Mouse (Mus musculus): Measurements from ENCODE around the gene Il5ra. TPM values are rescaled to one million over a fixed set of nuclear protein-coding genes. Genes with fewer than 3 reads are reported as not detected.

Il5ra gene
- polyA plus RNA-seq, 1 experiment from 2014 or later = 0.14 TPM

Other genes starting within 250 kb of the Il5ra start
- 82.3 and 94.4 TPM in 2 replicates for gene Trnt1, start 20.1 kb upstream of the Il5ra start, polyA plus RNA-seq (2014; fragmentation: Nextera tagmentation; extraction: Ambion mirVana)
- 30.5 and 36.0 TPM in 2 replicates for gene Crbn, start 51.0 kb upstream of the Il5ra start, polyA plus RNA-seq (2014; fragmentation: Nextera tagmentation; extraction: Ambion mirVana)